Mouse (Mus musculus) thymus, postnatal 10 days (tissue): ENCODE measurements around the gene Gpx2.

ENCODE experiments used
- DNase-seq, 2 experiments: peaks; one replicate each; pipeline ENCODE4 v3.0.0; 2021; ENCODE audit warnings: low spot score in 2 of 2

Gpx2 gene

DNA sequence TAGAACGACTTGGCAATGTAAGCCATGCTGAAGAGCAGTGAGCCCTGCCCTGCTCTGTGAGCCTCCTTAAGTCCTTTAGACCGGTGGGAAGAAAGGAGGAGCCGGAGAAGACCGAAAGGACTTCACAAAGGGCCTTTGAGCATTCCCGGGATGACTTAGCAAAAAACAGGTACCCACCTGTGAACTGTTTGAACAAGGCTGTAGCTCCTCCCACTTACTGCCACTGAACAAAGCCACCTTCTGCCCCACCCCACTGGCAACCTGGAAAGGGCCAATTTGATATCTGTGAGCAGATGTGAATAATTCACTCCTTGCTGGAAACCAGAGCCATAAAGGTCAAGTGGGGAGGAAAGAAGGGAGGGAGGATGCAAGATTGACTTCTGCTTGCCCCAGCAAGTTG, at the start of gene Gpx2:
Gpx2 (minus strand) TSS at position 205 of the 400 bp plus-strand sequence.
- no peak for DNase-seq

DNA sequence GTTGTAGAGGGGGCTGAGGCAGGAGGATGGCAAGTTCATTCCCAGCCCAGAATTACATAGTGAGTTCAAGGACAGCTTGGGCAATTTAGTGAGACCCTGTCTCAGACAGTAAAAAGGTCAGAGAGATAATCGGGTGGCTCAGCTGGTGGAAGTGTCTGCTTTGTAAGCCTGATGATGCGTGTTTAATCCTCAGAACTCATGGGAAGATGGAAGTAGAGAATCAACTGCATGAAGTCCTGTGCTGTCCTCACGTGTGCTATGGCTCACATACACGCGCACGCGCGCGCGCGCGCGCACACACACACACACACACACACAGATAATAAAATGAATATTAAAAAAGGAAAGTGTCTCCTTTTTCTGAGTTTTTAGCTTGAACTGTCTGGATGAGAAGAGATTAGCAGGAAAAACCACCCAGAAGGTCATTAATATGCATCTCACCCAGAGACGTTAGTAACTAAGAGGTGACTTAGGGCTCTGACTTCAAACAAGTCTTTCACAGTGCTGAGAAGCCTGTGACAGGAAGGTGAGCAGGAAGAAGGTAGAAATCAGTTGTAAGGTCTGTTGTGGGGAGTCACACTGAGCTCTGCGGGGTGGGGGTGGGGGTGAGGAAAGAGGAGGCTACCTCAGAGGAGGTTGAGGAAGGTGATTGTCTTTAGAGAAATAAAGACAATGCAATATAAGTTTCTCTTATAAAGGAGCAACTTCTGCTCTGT, 49.1 kb upstream of the Gpx2 start:
- DNase-seq: no peak

DNA sequence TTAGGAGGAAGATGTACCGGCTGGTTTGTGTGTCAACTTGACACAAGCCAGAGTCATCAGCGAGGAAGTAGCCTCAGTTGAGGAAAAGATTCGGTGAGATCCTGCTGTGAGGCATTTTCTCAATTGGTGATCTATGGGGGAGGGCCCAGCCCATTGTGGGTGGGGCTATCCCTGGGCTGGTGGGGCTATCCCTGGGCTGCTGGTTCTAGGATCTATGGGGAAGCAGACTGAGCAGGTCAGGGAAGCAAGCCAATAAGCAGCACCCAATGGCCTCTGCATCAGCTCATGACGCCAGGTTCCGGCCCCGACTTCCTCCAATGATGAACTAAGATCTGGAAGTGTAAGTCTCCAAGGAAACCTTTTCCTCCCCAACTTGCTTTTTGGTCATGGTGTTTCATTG, 44.7 kb upstream of the Gpx2 start:
- DNase-seq: no peak

DNA sequence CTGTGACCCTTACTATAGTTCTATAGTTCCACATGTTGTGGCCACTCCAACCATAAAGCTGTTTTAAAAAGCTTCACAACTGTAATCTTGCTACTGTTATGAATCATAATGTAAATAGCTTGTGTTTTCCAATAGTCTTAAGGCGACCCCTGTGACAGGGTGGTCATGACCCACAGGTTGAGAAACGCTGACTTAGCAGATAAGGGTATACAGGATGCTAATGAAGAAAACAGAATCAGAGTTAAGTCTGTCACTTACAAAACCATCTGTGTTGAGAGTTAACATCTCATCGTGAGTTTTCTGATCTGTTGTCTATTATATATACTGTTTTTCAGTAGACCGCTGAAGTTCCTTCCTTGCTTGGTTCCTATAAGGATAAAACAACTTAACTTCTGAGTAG, 43.9 kb upstream of the Gpx2 start:
- no peak for DNase-seq

DNA sequence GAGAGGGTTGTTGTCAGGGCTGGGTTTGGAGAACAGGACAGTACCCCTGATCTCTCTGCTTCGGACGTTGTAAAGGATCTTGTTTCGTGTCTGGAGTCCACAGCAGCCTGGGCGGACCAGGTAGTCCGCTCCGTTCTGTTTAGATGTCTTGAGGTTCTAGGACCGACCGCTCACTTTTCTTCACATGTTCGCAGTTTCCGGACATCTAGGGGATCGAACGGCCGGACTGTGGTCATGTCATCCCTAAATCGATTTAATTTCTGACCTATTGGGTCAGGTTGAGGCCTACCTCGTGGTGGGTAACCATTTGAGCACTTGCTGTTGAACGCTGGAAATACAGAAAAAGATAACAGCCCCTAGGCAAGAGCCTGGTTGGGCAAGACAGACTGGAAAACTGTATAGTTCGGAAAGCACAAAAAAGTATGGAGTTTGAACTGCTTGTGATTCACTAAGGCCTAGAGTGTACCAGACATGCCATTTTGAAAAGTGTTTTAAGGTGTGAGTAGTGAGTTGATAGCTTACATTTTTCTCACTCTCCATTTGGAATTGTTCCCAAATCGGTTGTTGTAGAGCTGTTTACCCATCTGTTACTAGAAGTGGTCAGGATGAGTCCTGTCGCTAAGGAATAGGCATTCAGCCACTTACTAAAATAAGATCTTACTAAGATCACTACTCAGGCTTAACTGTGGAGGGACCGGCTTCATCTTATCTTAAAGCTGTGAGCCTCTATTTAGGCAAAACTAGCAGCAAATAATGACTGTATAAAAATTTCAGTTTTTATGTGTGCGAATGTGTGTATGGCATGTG, 42.7 kb upstream of the Gpx2 start:
- DNase-seq: no peak

DNA sequence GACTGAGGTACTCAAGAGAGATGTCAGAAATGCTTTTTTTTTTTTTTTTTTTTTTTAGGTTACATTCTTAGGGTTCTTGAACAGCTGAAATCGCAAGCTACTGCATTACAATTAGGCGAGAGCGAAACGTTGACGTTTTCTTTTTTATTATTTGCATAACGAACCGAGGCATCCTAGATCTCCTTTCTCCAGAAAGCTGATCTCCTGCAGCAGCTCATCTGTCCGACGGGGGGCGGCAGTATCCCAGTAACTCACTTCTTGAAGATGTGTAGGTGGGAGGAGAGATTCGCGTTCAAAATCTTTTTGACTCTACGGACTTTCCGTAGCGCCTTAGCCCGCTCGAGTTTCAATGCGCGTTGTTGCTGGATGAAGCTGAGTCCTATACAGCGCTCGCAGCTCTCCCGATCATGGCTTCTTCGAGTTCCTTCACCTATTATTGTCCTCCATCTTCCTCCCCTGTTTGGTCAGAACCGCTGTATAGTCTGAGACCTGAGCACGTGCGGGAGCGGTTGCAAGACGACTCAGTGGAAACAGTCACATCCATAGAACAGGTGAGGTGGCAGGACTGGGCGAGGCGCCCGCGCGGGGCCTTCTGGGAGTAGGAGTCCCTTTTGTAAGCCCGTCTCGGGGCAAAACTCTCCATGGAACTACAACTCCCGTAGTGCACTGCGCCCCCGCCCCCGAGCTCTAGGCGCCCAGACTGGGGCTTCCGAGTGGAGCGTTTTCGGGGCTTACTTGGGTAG, 41.9 kb upstream of the Gpx2 start:
- DNase-seq: peak; percentile 96 to 97

DNA sequence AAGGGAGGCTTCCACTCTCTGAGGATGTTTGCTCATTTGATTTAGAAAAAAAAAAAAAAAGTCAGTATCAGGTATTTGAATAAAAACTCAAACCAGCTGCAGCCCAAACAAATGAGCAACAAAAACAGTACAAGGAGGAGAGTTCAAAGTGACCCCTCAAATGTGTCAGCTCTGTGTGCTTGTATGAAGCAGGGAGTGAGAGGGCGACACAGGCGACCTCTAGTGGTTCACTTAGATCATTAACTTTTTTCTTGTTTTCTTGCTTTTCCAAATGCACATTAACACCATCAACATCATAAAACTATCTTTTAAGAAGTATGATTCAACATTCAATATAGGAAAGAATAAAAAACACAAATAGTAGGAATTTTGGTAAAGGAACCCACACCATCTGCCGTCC, 37.4 kb upstream of the Gpx2 start:
- peak in 1 of 2 experiments; percentile 43 for DNase-seq

DNA sequence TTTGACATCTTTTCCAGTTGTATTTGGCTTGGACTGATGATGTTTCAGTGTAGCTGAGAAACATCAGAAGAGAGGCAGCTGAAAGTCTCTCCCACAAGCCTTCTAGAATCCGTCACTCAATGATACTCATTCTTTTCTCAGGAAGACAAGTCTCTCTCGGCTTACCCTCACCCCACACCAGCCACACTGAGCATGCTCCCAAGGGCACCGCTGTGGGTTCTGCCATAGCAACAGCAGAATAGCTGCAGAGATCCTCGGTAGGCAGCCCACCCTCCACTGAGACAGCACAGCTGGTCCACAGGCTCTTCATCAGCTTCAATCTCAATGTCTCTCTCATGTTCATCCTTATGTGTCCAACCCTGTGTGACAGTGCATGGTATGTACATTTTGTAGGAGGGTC, 29.9 kb upstream of the Gpx2 start:
- no peak for DNase-seq

DNA sequence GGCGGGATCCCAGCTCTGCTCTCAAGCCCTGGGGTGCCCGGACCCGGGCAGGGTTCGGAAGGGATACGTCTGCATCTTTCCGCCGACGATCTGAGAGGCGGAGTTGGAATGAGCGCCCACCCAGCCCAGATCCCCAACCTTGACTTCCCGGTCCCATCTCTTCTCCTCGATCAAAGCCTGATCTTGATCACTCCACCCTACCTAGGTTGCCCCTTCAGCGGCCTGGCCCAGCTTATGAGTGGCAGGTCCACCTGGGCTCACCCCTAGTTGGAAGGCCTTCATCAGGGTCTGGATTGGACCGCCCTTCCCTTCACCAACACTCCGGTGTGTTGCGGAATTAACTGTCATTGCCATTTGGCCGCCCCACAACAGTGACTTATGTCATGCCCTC, 27.3 kb upstream of the Gpx2 start, which contains the start of gene Rab15:
Rab15 (minus strand) TSS at position 258 of the 391 bp plus-strand sequence.
- DNase-seq: no peak

DNA sequence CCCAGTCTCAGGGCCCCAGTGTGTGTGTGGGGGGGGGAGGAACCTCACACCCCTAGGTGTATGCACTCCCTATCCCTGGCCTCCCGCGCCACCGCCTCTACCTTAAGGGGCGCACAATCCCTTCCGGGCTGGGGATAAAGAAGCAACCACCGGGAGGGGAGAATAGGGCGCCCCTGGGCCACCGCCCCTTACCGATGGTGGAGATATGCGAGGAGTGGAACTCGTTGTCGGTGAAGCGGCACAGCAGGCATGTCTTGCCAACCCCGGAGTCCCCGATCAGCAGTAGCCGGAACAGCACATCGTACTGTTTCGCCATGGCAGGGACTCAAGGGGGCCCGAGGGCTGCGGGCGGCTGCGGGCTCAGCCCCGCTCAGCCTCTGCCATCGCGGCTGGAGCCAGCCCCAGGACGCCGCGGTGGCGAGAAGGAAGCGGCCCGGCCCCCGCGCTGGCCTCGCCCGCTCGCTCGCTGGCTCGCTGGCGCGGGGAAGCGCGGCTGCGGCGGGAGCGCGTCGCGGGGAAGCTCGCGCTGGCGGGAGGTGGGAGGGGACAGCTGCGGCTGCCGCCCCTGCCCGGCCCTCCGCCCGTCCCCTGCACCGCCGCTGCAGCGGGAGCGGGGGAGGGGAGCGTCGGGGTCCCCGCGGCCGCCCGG, 26.8 kb upstream of the Gpx2 start:
- DNase-seq: peak in 1 of 2 experiments; percentile 13

DNA sequence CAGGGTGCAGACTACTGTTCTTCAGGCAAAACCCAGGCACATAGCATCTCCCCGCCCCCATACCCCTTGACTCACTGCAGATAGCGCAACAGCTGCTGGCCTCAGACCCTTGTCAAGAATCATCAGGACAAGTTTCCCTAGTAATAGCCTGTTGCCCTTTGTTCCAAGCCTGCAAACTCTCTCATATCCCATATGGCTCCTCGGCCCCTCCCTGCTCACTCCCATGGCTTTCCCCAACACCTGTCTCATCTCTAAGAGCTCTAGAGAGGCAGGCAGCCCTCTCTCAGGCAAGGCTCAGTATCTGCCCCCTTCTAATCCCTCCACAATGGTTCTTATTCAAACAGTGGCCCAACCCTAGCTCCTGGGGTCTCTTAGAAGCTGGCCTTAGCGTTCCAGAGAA, 25.3 kb upstream of the Gpx2 start:
- DNase-seq: no peak

DNA sequence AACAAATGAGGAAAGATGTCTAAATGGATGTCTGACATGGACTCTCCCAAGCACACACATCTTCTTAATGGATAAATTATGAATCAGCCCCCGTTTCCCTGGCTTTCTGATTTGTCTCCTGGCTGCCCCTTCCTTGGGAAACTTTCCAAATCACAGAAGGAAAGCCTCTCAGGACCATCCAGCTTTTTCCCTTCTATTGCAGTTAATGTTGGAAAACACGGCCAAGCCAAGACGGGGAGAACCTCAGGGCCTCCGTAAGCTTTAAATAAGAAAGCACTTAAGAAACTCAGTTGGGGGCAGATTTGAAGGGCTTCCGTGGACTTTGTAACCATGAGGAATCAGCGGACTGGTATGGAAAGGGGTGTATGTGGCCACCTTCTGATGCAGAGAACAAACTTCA, 24.5 kb upstream of the Gpx2 start:
- no peak for DNase-seq

DNA sequence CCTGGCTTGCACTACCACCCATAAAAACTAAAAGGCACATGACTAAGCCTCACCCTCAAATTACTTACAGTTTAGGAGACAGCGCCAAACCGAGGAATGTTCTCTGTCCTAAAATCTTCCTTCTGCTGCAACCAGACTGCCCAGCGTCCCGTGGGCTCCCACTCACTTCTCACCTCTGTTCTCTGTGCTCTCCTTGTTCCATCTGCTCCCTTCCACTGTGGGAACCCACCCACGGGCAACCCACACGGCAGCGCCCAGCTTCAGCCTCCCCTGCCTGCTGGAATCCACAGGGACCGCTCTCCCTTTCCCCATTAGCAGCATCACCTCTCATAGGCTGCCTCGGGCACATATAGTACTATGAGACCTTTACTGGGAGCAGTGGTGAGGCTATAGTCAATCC, 23.6 kb upstream of the Gpx2 start:
- no peak for DNase-seq

DNA sequence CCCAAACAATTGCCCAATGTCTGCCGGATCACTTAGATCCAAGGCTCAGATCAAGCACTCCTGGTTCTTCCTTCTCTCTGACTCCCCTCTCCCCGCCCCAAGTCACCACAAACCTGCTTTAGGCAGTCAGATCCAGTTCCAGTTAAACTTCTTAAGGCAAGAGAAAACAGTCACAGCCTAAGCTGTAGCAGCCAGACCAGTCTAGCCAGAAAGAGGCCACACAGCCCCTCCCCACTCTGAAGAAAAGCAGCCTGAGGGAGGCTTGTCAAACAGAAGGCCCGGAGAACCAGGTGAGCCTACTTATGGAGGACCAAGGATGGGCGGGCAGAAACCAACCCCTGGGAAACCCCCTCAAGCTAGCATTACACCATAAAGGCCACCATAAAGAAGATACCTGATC, 22.8 kb upstream of the Gpx2 start:
- DNase-seq: no peak

DNA sequence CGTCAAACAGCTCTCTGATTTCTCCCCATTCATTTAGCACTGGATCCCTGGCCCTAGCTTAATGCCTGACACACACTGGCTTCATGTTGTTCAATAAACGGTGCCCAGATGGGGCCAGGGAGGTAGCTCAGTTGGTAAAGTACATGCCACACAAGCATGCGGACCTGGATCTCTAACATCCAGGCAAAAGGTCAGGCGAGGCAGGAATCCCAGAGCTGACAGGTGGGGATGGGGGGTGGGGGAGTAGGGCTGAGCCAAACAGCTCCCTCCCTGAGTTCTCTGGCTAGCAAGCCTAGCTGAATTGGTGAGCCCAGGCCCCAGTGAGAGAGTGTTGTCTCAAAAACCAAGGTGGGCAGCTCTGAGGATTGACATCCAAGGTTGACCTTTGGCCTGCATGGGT, 21.8 kb upstream of the Gpx2 start:
- DNase-seq: no peak

DNA sequence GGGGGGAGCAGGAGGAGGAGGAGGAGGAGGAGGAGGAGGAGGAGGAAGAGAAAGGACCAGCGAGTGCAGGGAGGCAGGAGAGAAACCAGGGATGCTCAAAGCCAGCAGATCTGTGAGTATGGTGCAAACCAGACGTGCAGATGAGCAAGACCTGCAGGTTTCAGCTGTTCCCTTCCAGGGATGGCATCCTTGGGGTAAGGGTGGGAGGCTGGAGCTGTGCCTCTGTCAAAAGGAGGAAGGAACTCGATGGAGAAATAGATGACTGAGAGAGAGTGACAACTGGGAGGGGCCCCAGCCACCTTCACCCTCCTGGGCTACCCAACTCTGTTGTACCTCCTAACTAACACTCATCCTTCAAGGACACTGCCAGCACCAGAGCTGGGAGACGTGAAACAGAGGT, 21.4 kb upstream of the Gpx2 start:
- DNase-seq: no peak

DNA sequence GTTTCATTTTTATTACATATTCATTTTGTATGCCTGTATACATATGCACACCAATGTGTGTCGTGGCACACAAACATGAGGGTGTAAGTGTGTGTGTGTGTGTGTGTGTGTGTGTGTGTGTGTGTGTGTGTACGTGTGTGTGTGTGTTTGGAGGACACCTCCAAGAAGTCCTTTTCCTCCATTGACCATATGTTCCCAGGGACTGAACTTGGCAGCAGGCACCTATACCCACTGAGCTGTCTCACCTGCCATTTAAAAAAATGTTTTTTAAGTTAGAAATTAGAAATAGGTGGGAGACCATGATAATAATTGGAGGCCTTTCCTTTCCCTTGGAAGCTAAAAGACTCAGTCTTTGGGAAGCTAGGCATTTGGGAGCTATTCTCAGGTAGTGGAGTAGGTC, 18.8 kb upstream of the Gpx2 start:
- DNase-seq: no peak

DNA sequence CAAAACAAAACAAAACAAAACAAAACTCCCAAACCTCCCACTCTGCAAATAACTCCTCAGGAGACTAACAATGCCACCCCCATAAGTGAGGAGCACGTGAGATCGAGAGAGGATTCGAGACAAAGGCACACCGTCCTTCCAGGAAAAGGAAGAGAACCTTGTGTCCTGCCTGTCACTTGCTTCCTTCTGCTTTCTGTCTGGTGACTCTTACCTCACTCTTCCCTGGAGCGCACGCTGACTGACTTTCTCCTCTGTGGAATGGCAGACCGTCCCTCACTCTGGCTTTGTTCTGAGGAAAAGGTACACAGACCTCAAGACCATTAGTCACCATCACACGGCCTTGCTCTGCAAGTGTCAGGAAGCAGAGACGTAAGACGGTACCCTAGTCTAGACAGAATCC, 18.2 kb upstream of the Gpx2 start:
- DNase-seq: no peak

DNA sequence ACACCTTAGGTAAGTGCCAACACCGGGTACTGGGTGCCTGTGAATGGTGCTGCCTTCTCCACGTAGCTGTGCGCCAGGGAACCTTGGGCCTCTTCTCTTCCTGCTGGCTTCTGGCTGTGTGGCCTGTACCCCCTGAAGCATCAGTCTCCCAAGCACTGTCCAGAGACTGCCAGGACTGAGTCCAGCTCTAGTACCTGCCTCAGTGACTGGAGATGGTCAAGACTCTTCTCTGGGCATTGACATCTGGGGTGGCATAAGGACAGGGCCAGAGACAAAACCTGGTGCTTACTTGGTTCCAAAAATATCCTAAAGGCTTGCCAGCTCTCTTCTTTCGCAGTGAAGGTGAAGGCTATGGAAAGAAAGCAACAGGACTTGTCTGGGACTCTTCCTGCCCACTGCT, 15.7 kb upstream of the Gpx2 start:
- no peak for DNase-seq

DNA sequence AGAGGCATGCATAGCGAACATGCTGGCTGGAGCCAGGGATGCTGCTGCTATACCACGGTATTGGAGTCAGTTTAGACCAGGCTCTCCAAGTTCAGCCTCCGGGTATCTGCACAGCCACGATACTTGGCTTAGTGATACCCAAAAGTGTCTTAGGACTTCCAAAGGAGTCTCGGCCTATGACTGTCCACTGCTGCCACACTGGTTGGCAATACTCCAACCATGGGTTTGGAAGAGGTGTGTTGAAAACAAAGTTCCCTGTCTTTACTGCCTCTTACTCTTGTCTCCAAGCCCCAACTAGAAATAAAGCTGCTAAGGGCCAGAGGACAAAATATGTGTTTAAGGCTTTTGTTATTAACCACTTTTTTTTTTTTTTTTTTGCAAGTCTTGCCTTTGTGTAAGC, 15.1 kb upstream of the Gpx2 start:
- DNase-seq: no peak

DNA sequence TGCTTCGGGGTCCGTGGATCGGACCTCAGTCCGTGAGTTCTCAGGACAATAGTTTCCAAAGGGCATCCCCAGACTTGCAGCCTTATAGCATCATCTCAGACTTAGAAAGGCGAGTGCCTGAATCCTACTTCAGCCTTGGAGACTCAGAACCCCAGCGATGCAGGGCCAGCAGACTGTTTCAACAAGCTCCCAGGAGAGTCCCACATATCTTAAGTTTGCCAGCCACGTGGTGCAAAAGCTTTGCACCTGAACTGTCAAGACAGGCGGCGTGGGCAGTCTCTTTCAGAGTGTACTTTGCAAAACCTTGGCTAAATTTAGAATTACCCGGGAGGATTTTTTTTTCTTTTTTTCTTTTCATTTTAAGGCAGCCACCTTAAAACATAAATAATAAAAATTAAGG, 12.4 kb upstream of the Gpx2 start:
- no peak for DNase-seq
